Comparison of ENCODE assay signal across 24 mouse cellular contexts in genomic region chr17:34013436-34013835, GRCm38 (mm10). TPM values are rescaled to one million over a fixed set of nuclear protein-coding genes. Genes with fewer than 3 reads are reported as not detected.
DNase-seq lines count a peak whose midpoint lies in the region; ATAC-seq and TF ChIP-seq lines count a peak whose summit lies in the region.
"Had no signal": no experiment of that assay in that cellular context is flagged by ENCODE, and none has a peak within 500 bp of the region (broad histone marks: within the 10 kb centered on the region; RNA-seq: fewer than 3 reads in every experiment).

No protein-coding gene starts in this region.

- H3K4me2 ChIP-seq in forebrain, postnatal 0 days (ENCODE audit: low read depth) = no peak overlapping the region

- no peak for TF ChIP-seq CTCF in forebrain, postnatal 0 days (IDR thresholded peaks at IDR 0.05; ENCODE audit: low read depth)

- 90% methylated on average over 8 of the region's 8 CpGs for WGBS in heart, embryonic 10.5 days
- 95% methylated on average over 8 of the region's 8 CpGs for WGBS in forebrain, postnatal 0 days
- WGBS in midbrain, embryonic 10.5 days = 97% methylated on average over 8 of the region's 8 CpGs

- H3K36me3 ChIP-seq in heart, embryonic 10.5 days = no peaks in the 10 kb centered on the region
- 0 out of 2 replicates have a peak, but pooled peaks cover 2% of the 10 kb centered on the region for H3K36me3 ChIP-seq in ES-E14 (ENCODE audit: control insufficient read depth, insufficient read depth, low read length, poor library complexity, severe bottlenecking)
- no peaks in the 10 kb centered on the region for H3K36me3 ChIP-seq in forebrain, postnatal 0 days (ENCODE audit: insufficient read depth)
- H3K36me3 ChIP-seq in midbrain, embryonic 10.5 days = peaks cover 53% of the 10 kb centered on the region
- H3K36me3 ChIP-seq: G1E had no signal

- no peak overlapping the region for H3K9ac ChIP-seq in ES-E14 (ENCODE audit: insufficient read depth, low read depth, low read length, poor library complexity, severe bottlenecking)
- H3K9ac ChIP-seq in forebrain, postnatal 0 days = no peak overlapping the region

- no peaks in the 10 kb centered on the region for H3K4me1 ChIP-seq in heart, embryonic 10.5 days
- no peaks in the 10 kb centered on the region for H3K4me1 ChIP-seq in ES-E14 (ENCODE audit: control insufficient read depth in 2 of 2, insufficient read depth in 2 of 2, low read length in 2 of 2, poor library complexity in 1 of 2)
- no peaks in the 10 kb centered on the region for H3K4me1 ChIP-seq in forebrain, postnatal 0 days (ENCODE audit: insufficient read depth)
- H3K4me1 ChIP-seq in midbrain, embryonic 10.5 days = no peaks in the 10 kb centered on the region

- no peaks in the 10 kb centered on the region for H3K9me3 ChIP-seq in heart, embryonic 10.5 days
- peaks cover 4% of the 10 kb centered on the region for H3K9me3 ChIP-seq in ES-E14 (ENCODE audit: control insufficient read depth, insufficient read depth, low read depth, low read length)
- H3K9me3 ChIP-seq in forebrain, postnatal 0 days (ENCODE audit: low read length) = no peaks in the 10 kb centered on the region
- peaks cover 25% of the 10 kb centered on the region for H3K9me3 ChIP-seq in midbrain, embryonic 10.5 days (replicated peaks)

- no peak for ATAC-seq in forebrain, postnatal 0 days
- ATAC-seq: activated CD4-positive, CD25-positive, alpha-beta regulatory T cell, adult 4 months; CD4-positive, CD25-positive, alpha-beta regulatory T cell, adult 4 months; Patski had no signal

- H3K27ac ChIP-seq in heart, embryonic 10.5 days = no peak overlapping the region
- H3K27ac ChIP-seq in ES-E14 (ENCODE audit: insufficient read depth, low read depth, low read length, poor library complexity, severe bottlenecking) = peak overlapping the region; percentile 28; the same call in 1 of the 2 replicates
- no peak overlapping the region for H3K27ac ChIP-seq in forebrain, postnatal 0 days (ENCODE audit: low read depth, low read length)
- no peak overlapping the region for H3K27ac ChIP-seq in midbrain, embryonic 10.5 days (replicated peaks)

- H3K27me3 ChIP-seq in heart, embryonic 10.5 days (ENCODE audit: insufficient read depth, poor library complexity, severe bottlenecking) = no peaks in the 10 kb centered on the region
- no peaks in the 10 kb centered on the region for H3K27me3 ChIP-seq in forebrain, postnatal 0 days (ENCODE audit: insufficient read depth, low read length)
- no peaks in the 10 kb centered on the region for H3K27me3 ChIP-seq in midbrain, embryonic 10.5 days (ENCODE audit: low read depth, poor library complexity, severe bottlenecking)
- H3K27me3 ChIP-seq: CH12.LX, Patski had no signal

- no peak overlapping the region for H3K4me3 ChIP-seq in heart, embryonic 10.5 days
- no peak overlapping the region for H3K4me3 ChIP-seq in ES-E14 (ENCODE audit: insufficient read depth in 1 of 2, low read depth in 1 of 2, low read length in 2 of 2, poor library complexity in 1 of 2, severe bottlenecking in 1 of 2)
- H3K4me3 ChIP-seq in forebrain, postnatal 0 days (ENCODE audit: low read depth, low read length) = no peak overlapping the region
- H3K4me3 ChIP-seq in midbrain, embryonic 10.5 days = no peak overlapping the region

- DNase-seq in heart, adult 11 months = peak; percentile 77
- DNase-seq in heart, adult 9 months (ENCODE audit: low spot score in 2 of 2) = no peak
- peak; percentile 63 for DNase-seq in heart, embryonic 10.5 days (ENCODE audit: low spot score)
- no peak for DNase-seq in heart, adult 8-10 months (ENCODE audit: low spot score)
- peak; percentile 2 for DNase-seq in ES-CJ7 (ENCODE audit: low read depth, low spot score)
- DNase-seq in ES-E14 (ENCODE audit: low read depth, low spot score) = no peak
- DNase-seq in forebrain, postnatal 0 days = no peak
- DNase-seq in midbrain, embryonic 10.5 days (ENCODE audit: low spot score) = no peak
- DNase-seq: adrenal gland, adult 2 months; adrenal gland, adult 8-10 months; adrenal gland, postnatal 10 days; adrenal gland, postnatal 14 days; adrenal gland, postnatal 25 days; adrenal gland, postnatal 36 days; B cell, adult 2 months; cerebellum, adult 11 months; cerebellum, adult 11-12 months; cerebellum, adult 18-20 months; cerebellum, adult 2 months had no signal

- in situ Hi-C loops in ES-E14 (cut with MboI; ENCODE audit: low sequenced_read_pairs in 2 of 2, unreplicated experiment in 2 of 2) = no loop called here

TF ChIP-seq in ES-E14, 5 proteins besides CTCF, POLR2A, EP300 and RAD21:
- TF ChIP-seq MAFK (IDR thresholded peaks at IDR 0.05; ENCODE audit: insufficient read depth, low read depth, low read length) (no peak), CHD2 (IDR thresholded peaks at IDR 0.05; ENCODE audit: low read depth, low read length) (no peak), ZNF384 (IDR thresholded peaks at IDR 0.05; ENCODE audit: low read depth, low read length) (no peak), HCFC1 (IDR thresholded peaks at IDR 0.05; ENCODE audit: borderline replicate concordance, insufficient read depth, low read length) (no peak), ZC3H11A (IDR thresholded peaks at IDR 0.05; ENCODE audit: borderline replicate concordance, low read depth, low read length) (no peak)

RNA-seq across cellular contexts. Expression of gene Ring1, which starts 11.0 kb away (rescaled TPM):
- 14.4 and 15.8 TPM in 2 replicates for polyA plus RNA-seq in heart, embryonic 10.5 days (2016; fragmentation: Nextera tagmentation; extraction: Ambion mirVana)
- 10 to 100 TPM; 11.9 to 18.1 (median 14.1) TPM for total RNA-seq in heart, adult 8-10 months (2022)
- 5.6 and 8.9 TPM in 2 replicates for total RNA-seq in ES-E14 (2012; rRNA removed)
- total RNA-seq in forebrain, postnatal 0 days (2014; rRNA removed) = 20.7 and 21.4 TPM in 2 replicates
- 15.7 and 19.0 TPM in 2 replicates for polyA plus RNA-seq in forebrain, postnatal 0 days (2015; fragmentation: Nextera tagmentation; extraction: Ambion mirVana)
- polyA plus RNA-seq in midbrain, embryonic 10.5 days (2016; fragmentation: Nextera tagmentation; extraction: Ambion mirVana) = 13.8 and 15.3 TPM in 2 replicates

RNA-seq across cellular contexts. Expression of gene H2-K1, which starts 13.3 kb away (rescaled TPM):
- 13.0 and 16.2 TPM in 2 replicates for polyA plus RNA-seq in heart, embryonic 10.5 days (2016; fragmentation: Nextera tagmentation; extraction: Ambion mirVana)
- 100 to 1,000 TPM; 111 to 163 (median 123) TPM for total RNA-seq in heart, adult 8-10 months (2022)
- total RNA-seq in ES-E14 (2012; rRNA removed) = 69.5 and 155 TPM in 2 replicates
- 14.3 and 21.9 TPM in 2 replicates for total RNA-seq in forebrain, postnatal 0 days (2014; rRNA removed)
- polyA plus RNA-seq in forebrain, postnatal 0 days (2015; fragmentation: Nextera tagmentation; extraction: Ambion mirVana) = 17.3 and 21.2 TPM in 2 replicates
- 45.7 and 50.3 TPM in 2 replicates for polyA plus RNA-seq in midbrain, embryonic 10.5 days (2016; fragmentation: Nextera tagmentation; extraction: Ambion mirVana)

RNA-seq across cellular contexts. Expression of gene H2-Ke6, which starts 14.4 kb away (rescaled TPM):
- polyA plus RNA-seq in heart, embryonic 10.5 days (2016; fragmentation: Nextera tagmentation; extraction: Ambion mirVana) = 32.4 and 36.4 TPM in 2 replicates
- total RNA-seq in heart, adult 8-10 months (2022) = 100 to 1,000 TPM; 134 to 149 (median 137) TPM
- 15.5 and 27.7 TPM in 2 replicates for total RNA-seq in ES-E14 (2012; rRNA removed)
- 39.1 and 58.0 TPM in 2 replicates for total RNA-seq in forebrain, postnatal 0 days (2014; rRNA removed)
- 54.6 and 55.7 TPM in 2 replicates for polyA plus RNA-seq in forebrain, postnatal 0 days (2015; fragmentation: Nextera tagmentation; extraction: Ambion mirVana)
- polyA plus RNA-seq in midbrain, embryonic 10.5 days (2016; fragmentation: Nextera tagmentation; extraction: Ambion mirVana) = 120 and 128 TPM in 2 replicates

RNA-seq across cellular contexts. Expression of gene Slc39a7, which starts 18.0 kb away (rescaled TPM):
- 160 and 180 TPM in 2 replicates for polyA plus RNA-seq in heart, embryonic 10.5 days (2016; fragmentation: Nextera tagmentation; extraction: Ambion mirVana)
- 10 to 100 TPM; 64.1 to 79.1 (median 73.2) TPM for total RNA-seq in heart, adult 8-10 months (2022)
- total RNA-seq in ES-E14 (2012; rRNA removed) = 253 and 394 TPM in 2 replicates
- 126 and 161 TPM in 2 replicates for total RNA-seq in forebrain, postnatal 0 days (2014; rRNA removed)
- polyA plus RNA-seq in forebrain, postnatal 0 days (2015; fragmentation: Nextera tagmentation; extraction: Ambion mirVana) = 124 and 138 TPM in 2 replicates
- 221 and 227 TPM in 2 replicates for polyA plus RNA-seq in midbrain, embryonic 10.5 days (2016; fragmentation: Nextera tagmentation; extraction: Ambion mirVana)

RNA-seq across cellular contexts. Expression of gene Rxrb, which starts 18.2 kb away (rescaled TPM):
- polyA plus RNA-seq in heart, embryonic 10.5 days (2016; fragmentation: Nextera tagmentation; extraction: Ambion mirVana) = 31.4 and 40.6 TPM in 2 replicates
- 10 to 100 TPM; 33.4 to 46.3 (median 42.3) TPM for total RNA-seq in heart, adult 8-10 months (2022)
- 52.4 and 79.2 TPM in 2 replicates for total RNA-seq in ES-E14 (2012; rRNA removed)
- total RNA-seq in forebrain, postnatal 0 days (2014; rRNA removed) = 56.2 and 60.8 TPM in 2 replicates
- 58.1 and 58.4 TPM in 2 replicates for polyA plus RNA-seq in forebrain, postnatal 0 days (2015; fragmentation: Nextera tagmentation; extraction: Ambion mirVana)
- 54.0 and 56.9 TPM in 2 replicates for polyA plus RNA-seq in midbrain, embryonic 10.5 days (2016; fragmentation: Nextera tagmentation; extraction: Ambion mirVana)

Comparison
In these comparisons a context has a peak if more than half of its experiments do, and no peak if none do; other contexts are left out.
1. DNase-seq: peak in heart, adult 11 months (single experiment), heart, embryonic 10.5 days (single experiment) and ES-CJ7 (single experiment); none in heart, adult 9 months (0 of 2), heart, adult 8-10 months (single experiment), ES-E14 (single experiment), forebrain, postnatal 0 days (single experiment) and midbrain, embryonic 10.5 days (single experiment).